Mouse (Mus musculus) gastrocnemius, adult 8-10 months (tissue): ENCODE measurements around the gene Cldn8. TPM values are rescaled to one million over a fixed set of nuclear protein-coding genes. Genes with fewer than 3 reads are reported as not detected.

Experiments
- DNase-seq, 2 experiments: peaks; one replicate each; pipeline ENCODE4 v3.0.0; 2022; ENCODE audit warnings: low spot score in 2 of 2
- total RNA-seq, 4 experiments: library from RNA; stranded (reverse); gene quantifications; 2 replicates each; pipeline ENCODE4 v1.2.4; 2022

The Cldn8 gene
- total RNA-seq: not detected

- DNase-seq: no peak
Measured at GRCm38 (mm10) chr16:88563045-88563913, at the start of gene Cldn8. Cldn8 (minus strand) TSS chr16:88563183.

DNA sequence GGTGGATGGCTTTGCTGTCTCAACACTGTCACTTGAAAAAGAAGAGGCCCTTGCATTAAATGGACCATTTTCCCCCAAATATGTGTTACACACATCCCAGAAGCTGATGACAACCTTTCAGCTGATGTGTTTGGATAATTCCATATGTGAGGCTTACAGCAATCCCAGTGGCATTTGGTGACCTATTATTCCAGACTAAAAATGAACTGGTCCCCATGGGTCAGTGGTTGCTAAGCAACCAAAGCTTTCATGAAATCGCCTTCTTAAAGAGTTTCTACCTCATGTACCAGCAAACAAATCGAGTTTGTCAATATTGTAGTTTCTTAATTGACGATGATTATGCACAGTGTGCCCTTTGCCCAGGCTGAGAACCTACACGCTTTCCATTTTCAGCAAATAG, 49.7 kb upstream of the Cldn8 start:
- no peak for DNase-seq

GRCm38 (mm10) chr16:88611922-88612321, 48.9 kb upstream of the Cldn8 start, which contains the start of gene Krtap24-1:
Krtap24-1 (minus strand) TSS chr16:88612279.
- no peak for DNase-seq

- no peak for DNase-seq
Measured at GRCm38 (mm10) chr16:88604570-88604969, 41.6 kb upstream of the Cldn8 start.

- DNase-seq: no peak
Measured at GRCm38 (mm10) chr16:88602464-88602863, 39.5 kb upstream of the Cldn8 start.

DNA sequence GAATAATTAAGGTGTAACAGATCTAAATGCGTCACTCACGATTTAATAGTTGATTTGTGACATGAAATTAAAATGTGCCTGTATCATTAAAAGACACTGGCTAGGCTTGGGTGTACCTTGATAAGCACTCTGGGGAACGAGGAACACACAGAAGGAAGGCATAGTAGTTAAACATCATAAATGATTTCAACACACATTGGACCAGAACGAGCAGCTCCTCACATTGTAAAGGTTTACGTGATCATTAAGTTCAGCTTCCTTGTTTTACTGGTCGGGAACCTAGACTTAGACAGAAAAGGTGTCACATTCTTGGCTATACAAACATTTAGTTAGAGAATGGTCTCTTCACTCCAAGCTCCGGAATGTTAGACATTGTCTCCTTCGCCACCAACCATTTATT, 37.3 kb upstream of the Cldn8 start:
- no peak for DNase-seq

- no peak for DNase-seq
Measured at GRCm38 (mm10) chr16:88599504-88600237, 36.7 kb upstream of the Cldn8 start.

- DNase-seq: no peak
Measured at GRCm38 (mm10) chr16:88592758-88593157, 29.8 kb upstream of the Cldn8 start.

GRCm38 (mm10) chr16:88583338-88583737, 20.4 kb upstream of the Cldn8 start:
- DNase-seq: no peak

GRCm38 (mm10) chr16:88575885-88576679, 13.1 kb upstream of the Cldn8 start:
- DNase-seq: no peak

DNA sequence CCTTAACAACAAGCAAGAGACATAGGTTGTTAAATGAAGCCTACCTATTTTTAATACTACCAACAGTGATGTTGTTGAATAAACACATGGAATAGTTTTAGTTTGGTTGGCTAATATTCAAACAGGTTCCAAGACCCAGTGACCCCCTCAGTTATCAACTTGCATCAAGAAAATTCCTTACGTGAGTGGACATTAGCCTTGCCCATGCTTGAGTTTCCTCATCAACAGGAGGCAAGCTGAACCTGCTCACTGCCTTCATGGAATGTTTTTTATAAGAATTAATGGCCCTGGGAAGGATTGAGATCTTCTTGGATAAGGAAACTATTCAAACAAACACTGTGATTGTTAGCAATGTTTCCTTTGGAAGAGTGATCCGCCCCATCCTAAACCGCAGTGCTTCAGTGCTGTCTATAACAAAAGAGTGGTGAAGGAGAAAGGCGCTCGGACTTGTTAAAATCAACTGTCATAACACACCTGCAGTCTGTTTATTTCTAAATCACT, 10.0 kb upstream of the Cldn8 start:
- DNase-seq: no peak

DNA sequence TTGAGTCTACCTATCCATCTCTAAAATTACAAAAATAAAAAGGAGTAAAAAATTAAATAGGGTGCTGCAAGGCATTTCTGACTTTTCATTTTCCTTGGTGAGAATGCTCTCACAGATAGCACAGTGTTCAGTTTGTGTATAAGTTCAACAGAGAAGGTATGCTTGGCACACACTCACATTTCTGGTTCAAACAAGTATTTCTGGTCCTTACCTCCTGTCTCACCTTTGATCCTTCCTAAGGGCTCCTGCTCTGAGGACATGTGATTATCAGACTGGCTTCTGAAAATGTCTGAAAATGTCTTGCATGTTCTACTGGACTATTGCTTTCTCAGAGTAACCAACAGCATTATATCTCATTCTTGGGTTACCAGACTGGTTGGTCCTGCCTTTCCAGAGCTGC, 7.2 kb upstream of the Cldn8 start:
- DNase-seq: no peak

DNA sequence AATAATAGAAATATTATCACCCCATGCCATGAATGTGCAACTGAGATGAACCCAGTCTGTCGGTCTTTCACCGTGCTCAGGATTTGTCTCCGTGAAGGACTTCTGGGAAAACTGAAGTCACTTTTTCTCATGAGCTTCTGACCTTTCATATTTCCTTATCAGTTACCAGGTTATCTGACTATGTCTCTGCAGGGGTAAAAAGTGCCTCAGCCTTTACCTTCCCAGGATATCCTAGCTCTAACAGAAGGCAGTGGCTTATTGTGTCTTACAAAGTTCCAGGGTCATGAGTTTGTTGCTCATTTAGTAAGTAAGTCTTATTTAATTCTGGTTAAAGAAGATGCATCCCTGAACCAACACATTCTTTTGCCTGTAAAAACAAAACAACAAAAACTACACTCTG, 6.7 kb upstream of the Cldn8 start:
- DNase-seq: no peak

DNA sequence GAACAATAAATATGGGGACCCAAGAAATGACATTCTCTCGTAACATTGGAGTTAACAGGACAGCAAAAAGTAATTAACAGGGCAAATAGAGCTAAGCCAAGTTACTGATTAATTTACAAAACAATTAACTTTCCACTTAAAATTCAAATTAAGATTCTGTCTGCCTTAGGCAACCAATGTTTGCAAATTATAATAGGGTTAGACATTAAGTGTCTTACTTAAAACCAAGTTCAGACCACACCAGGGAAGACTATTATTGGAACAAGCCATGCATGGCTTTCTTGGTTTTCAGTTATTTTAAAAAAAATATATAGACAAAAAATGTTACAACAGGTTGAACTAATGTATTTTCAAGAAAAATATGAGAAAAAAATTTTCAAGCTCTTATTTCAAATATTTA, 6.1 kb upstream of the Cldn8 start:
- no peak for DNase-seq

DNA sequence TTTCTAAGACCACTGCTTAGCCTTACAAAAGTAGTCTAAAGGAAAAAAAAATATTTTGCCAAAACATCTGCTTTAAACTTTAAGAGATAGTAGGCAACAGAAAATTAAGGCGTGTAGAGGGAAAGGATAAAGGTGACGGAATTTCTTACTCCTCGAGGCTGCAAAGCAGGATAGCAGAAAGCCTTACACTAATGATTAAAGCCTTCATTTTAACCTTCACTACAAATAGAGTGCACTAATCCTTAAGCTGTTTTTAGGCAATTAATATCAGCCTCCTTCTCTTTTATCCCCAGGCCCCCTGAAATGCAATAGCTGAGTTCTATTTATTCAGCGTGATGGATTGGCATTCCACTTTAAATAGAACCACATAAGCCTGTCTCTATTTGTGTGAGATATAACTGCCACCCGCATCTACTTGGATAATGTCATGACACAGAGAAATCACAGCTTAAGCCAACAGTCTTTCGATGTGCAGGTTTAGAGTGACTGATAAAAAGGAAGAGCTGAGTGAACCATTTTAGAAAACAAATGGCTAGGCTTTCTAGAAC, 1.3 kb downstream of the Cldn8 start:
- DNase-seq: no peak

GRCm38 (mm10) chr16:88542488-88542887, 20.5 kb downstream of the Cldn8 start:
- no peak for DNase-seq

GRCm38 (mm10) chr16:88539841-88540487, 23.0 kb downstream of the Cldn8 start:
- DNase-seq: no peak

- DNase-seq: no peak
Measured at GRCm38 (mm10) chr16:88511348-88511747, 51.6 kb downstream of the Cldn8 start.
